Mouse (Mus musculus) midbrain, embryonic 12.5 days (tissue): ENCODE data around the gene Phf12. TPM values are rescaled to one million over a fixed set of nuclear protein-coding genes. Genes with fewer than 3 reads are reported as not detected.
"Not testable (repeated sequence)": the region's sequence is repeated elsewhere in the genome, so short reads cannot be mapped to it uniquely, and the experiment has no call there.

Source experiments
- ATAC-seq: fragments of 200-750 bp; cut with Nextera tagmentation; 2 replicates; pipeline ENCODE4 v1.8.0; 2017; ENCODE audit warnings: low read depth, moderate TSS enrichment, moderate library complexity; ENCODE audit not compliant: low FRiP score
- H3K27ac ChIP-seq: fragments of 300-500 bp; sonication (generic); replicated peaks from 2 replicates; pipeline ENCODE4 v1.5.1; 2016; ENCODE audit warnings: mild to moderate bottlenecking
- H3K27me3 ChIP-seq: fragments of 300-500 bp; sonication (generic); 2 replicates; pipeline ENCODE4 v1.6.1; 2016; ENCODE audit warnings: mild to moderate bottlenecking
- H3K36me3 ChIP-seq: fragments of 300-500 bp; sonication (generic); 2 replicates; pipeline ENCODE4 v1.6.1; 2016
- H3K4me1 ChIP-seq: fragments of 300-500 bp; sonication (generic); 2 replicates; pipeline ENCODE4 v1.6.1; 2016
- H3K4me2 ChIP-seq: fragments of 300-500 bp; sonication (generic); replicated peaks from 2 replicates; pipeline ENCODE4 v1.6.1; 2016; ENCODE audit warnings: mild to moderate bottlenecking, moderate library complexity
- H3K4me3 ChIP-seq: fragments of 300-500 bp; sonication (generic); 2 replicates; pipeline ENCODE4 v1.5.1; 2016; ENCODE audit warnings: mild to moderate bottlenecking
- H3K9ac ChIP-seq: fragments of 300-500 bp; sonication (generic); replicated peaks from 2 replicates; pipeline ENCODE4 v1.6.1; 2016; ENCODE audit warnings: mild to moderate bottlenecking, moderate library complexity
- H3K9me3 ChIP-seq: fragments of 300-500 bp; sonication (generic); 2 replicates; pipeline ENCODE4 v1.6.1; 2016; ENCODE audit warnings: mild to moderate bottlenecking
- WGBS: fragments of 180-500 bp; shearing (Covaris S2); methylation state at CpG from one replicate; pipeline ENCODE4 v1.1.7; 2016; 5-methylcytosine and 5-hydroxymethylcytosine counted together
- polyA plus RNA-seq: library from polyadenylated mRNA; unstranded; fragments of >200 nt; fragmentation: Nextera tagmentation; extraction: Ambion mirVana; gene quantifications from 2 replicates; pipeline ENCODE4 v1.2.1, GENCODE M21; 2016

Phf12 gene
- polyA plus RNA-seq, 1 experiment from 2014 or later, result 31.0 TPM

- H3K4me1 ChIP-seq, result peaks cover 22% of the 10 kb centered on the region
- H3K36me3 ChIP-seq, result peaks cover 23% of the 10 kb centered on the region
- WGBS, result 2% methylated on average over 42 of the region's 55 CpGs
- peak within 1 kb of the TSS; percentile 78 for H3K27ac ChIP-seq
- H3K9me3 ChIP-seq, result no peaks in the 10 kb centered on the region
- ATAC-seq, result peak; percentile 91
- peak within 1 kb of the TSS; percentile 91 for H3K9ac ChIP-seq
- no peaks in the 10 kb centered on the region for H3K27me3 ChIP-seq
- peak within 1 kb of the TSS; percentile 80 for H3K4me2 ChIP-seq
- peak within 1 kb of the TSS; percentile 87 for H3K4me3 ChIP-seq
These were observed 55.5 kb downstream of the Phf12 start, which contains the start of gene Flot2 for GRCm38 (mm10) chr11:78037831-78038752. Flot2 (plus strand) TSS chr11:78037931.

GRCm38 (mm10) chr11:78040878-78041277 is 58.3 kb downstream of the Phf12 start:
- H3K9me3 ChIP-seq, result no peaks in the 10 kb centered on the region
- no peak overlapping the region for H3K27ac ChIP-seq
- H3K36me3 ChIP-seq, result peaks cover 20% of the 10 kb centered on the region; the same call in 1 of the 2 replicates
- no peak overlapping the region for H3K4me3 ChIP-seq
- peaks cover 19% of the 10 kb centered on the region for H3K4me1 ChIP-seq
- no peak for ATAC-seq
- H3K4me2 ChIP-seq, result no peak overlapping the region
- H3K27me3 ChIP-seq, result no peaks in the 10 kb centered on the region
- H3K9ac ChIP-seq, result no peak overlapping the region
- 89% methylated on average over 2 of the region's 2 CpGs for WGBS

- peaks cover 27% of the 10 kb centered on the region; the same call in 1 of the 2 replicates for H3K36me3 ChIP-seq
- not testable (repeated sequence) for ATAC-seq
- 95% methylated on average over 4 of the region's 4 CpGs for WGBS
These were observed 59.8 kb downstream of the Phf12 start for GRCm38 (mm10) chr11:78042290-78042870.

GRCm38 (mm10) chr11:78044758-78045251 is 62.3 kb downstream of the Phf12 start:
- H3K36me3 ChIP-seq, result peaks cover 34% of the 10 kb centered on the region; the same call in 1 of the 2 replicates
- 90% methylated on average over 5 of the region's 5 CpGs for WGBS
- H3K27ac ChIP-seq, result no peak overlapping the region
- H3K9ac ChIP-seq, result no peak overlapping the region
- H3K4me2 ChIP-seq, result no peak overlapping the region
- H3K4me1 ChIP-seq, result no peaks in the 10 kb centered on the region
- H3K27me3 ChIP-seq, result no peaks in the 10 kb centered on the region
- no peaks in the 10 kb centered on the region for H3K9me3 ChIP-seq
- H3K4me3 ChIP-seq, result no peak overlapping the region
- no peak for ATAC-seq

More at GRCm38 (mm10) chr11:78042290-78042870, 59.8 kb downstream of the Phf12 start:
- not testable (repeated sequence) for H3K9ac ChIP-seq, H3K4me3 ChIP-seq, H3K9me3 ChIP-seq, H3K4me2 ChIP-seq, H3K27me3 ChIP-seq, H3K27ac ChIP-seq
- H3K4me1 ChIP-seq, result peaks cover 16% of the 10 kb centered on the region

GRCm38 (mm10) chr11:78048637-78049036 is 66.1 kb downstream of the Phf12 start:
- peaks cover 31% of the 10 kb centered on the region for H3K36me3 ChIP-seq
- not testable (repeated sequence) for H3K4me2 ChIP-seq, H3K27ac ChIP-seq, H3K4me1 ChIP-seq, H3K4me3 ChIP-seq, ATAC-seq, H3K27me3 ChIP-seq, H3K9me3 ChIP-seq, H3K9ac ChIP-seq
- 94% methylated on average over 4 of the region's 4 CpGs for WGBS

GRCm38 (mm10) chr11:78053078-78053477 is 70.5 kb downstream of the Phf12 start:
- no peak for ATAC-seq
- H3K4me3 ChIP-seq, result no peak overlapping the region
- H3K9ac ChIP-seq, result no peak overlapping the region
- peaks cover 60% of the 10 kb centered on the region for H3K36me3 ChIP-seq
- WGBS, result 95% methylated on average over 8 of the region's 8 CpGs
- H3K9me3 ChIP-seq, result no peaks in the 10 kb centered on the region
- no peaks in the 10 kb centered on the region for H3K4me1 ChIP-seq
- no peak overlapping the region for H3K4me2 ChIP-seq
- H3K27ac ChIP-seq, result no peak overlapping the region
- no peaks in the 10 kb centered on the region for H3K27me3 ChIP-seq

GRCm38 (mm10) chr11:78056946-78057345 is 74.4 kb downstream of the Phf12 start:
- no peak for ATAC-seq
- Histone ChIP-seq H3K9ac (no peak overlapping the region), H3K4me3 (no peak overlapping the region), H3K4me2 (no peak overlapping the region), H3K36me3 (peaks cover 69% of the 10 kb centered on the region), H3K9me3 (no peaks in the 10 kb centered on the region), H3K4me1 (0 out of 2 replicates have a peak, but pooled peaks cover 2% of the 10 kb centered on the region), H3K27me3 (no peaks in the 10 kb centered on the region), H3K27ac (no peak overlapping the region)
- 76% methylated on average over 8 of the region's 8 CpGs for WGBS

- H3K4me1 ChIP-seq, result 0 out of 2 replicates have a peak, but pooled peaks cover 4% of the 10 kb centered on the region
- H3K9me3 ChIP-seq, result no peaks in the 10 kb centered on the region
- no peak overlapping the region for H3K4me2 ChIP-seq
- peaks cover 47% of the 10 kb centered on the region for H3K36me3 ChIP-seq
- no peaks in the 10 kb centered on the region for H3K27me3 ChIP-seq
- no peak overlapping the region for H3K9ac ChIP-seq
- no peak for ATAC-seq
- H3K27ac ChIP-seq, result no peak overlapping the region
- H3K4me3 ChIP-seq, result no peak overlapping the region
- WGBS, result 65% methylated on average over 9 of the region's 9 CpGs
These were observed 77.5 kb downstream of the Phf12 start for GRCm38 (mm10) chr11:78059833-78060757.

- no peak for ATAC-seq
- 84% methylated on average over 1 of the region's 1 CpGs for WGBS
- Histone ChIP-seq H3K27me3 (no peaks in the 10 kb centered on the region), H3K9me3 (no peaks in the 10 kb centered on the region), H3K4me2 (no peak overlapping the region), H3K4me3 (no peak overlapping the region), H3K36me3 (peaks cover 26% of the 10 kb centered on the region), H3K9ac (no peak overlapping the region), H3K4me1 (0 out of 2 replicates have a peak, but pooled peaks cover 4% of the 10 kb centered on the region), H3K27ac (no peak overlapping the region)
These were observed 80.0 kb downstream of the Phf12 start for GRCm38 (mm10) chr11:78062563-78062962.

GRCm38 (mm10) chr11:78065906-78066305 is 83.4 kb downstream of the Phf12 start:
- Histone ChIP-seq H3K27ac (no peak overlapping the region), H3K36me3 (no peaks in the 10 kb centered on the region), H3K9me3 (no peaks in the 10 kb centered on the region), H3K27me3 (no peaks in the 10 kb centered on the region), H3K4me1 (0 out of 2 replicates have a peak, but pooled peaks cover 4% of the 10 kb centered on the region), H3K4me3 (no peak overlapping the region), H3K4me2 (no peak overlapping the region), H3K9ac (no peak overlapping the region)
- no peak for ATAC-seq
- WGBS, result 47% methylated on average over 2 of the region's 2 CpGs

GRCm38 (mm10) chr11:78066641-78067040 is 84.1 kb downstream of the Phf12 start:
- Histone ChIP-seq H3K9me3 (no peaks in the 10 kb centered on the region), H3K4me3 (no peak overlapping the region), H3K4me1 (0 out of 2 replicates have a peak, but pooled peaks cover 4% of the 10 kb centered on the region), H3K27ac (no peak overlapping the region), H3K9ac (no peak overlapping the region), H3K27me3 (no peaks in the 10 kb centered on the region), H3K4me2 (no peak overlapping the region), H3K36me3 (peaks cover 3% of the 10 kb centered on the region; the same call in 1 of the 2 replicates)
- ATAC-seq, result no peak
- 65% methylated on average over 2 of the region's 2 CpGs for WGBS
